Mouse (Mus musculus) retina, postnatal 7 days (tissue): Measurements from ENCODE around the gene Cdh3.
"Not testable (repeated sequence)": the region's sequence is repeated elsewhere in the genome, so short reads cannot be mapped to it uniquely, and the experiment has no call there.

ENCODE experiments used
- DNase-seq: peaks from one replicate; pipeline ENCODE4 v3.0.0-alpha.2; 2012; ENCODE audit warnings: low read depth, low spot score

Cdh3 gene

GRCm38 (mm10) chr8:106571551-106572172 lies 61.0 kb downstream of the Cdh3 start:
- DNase-seq, result no peak

GRCm38 (mm10) chr8:106572175-106572574 lies 61.5 kb downstream of the Cdh3 start:
- DNase-seq, result not testable (repeated sequence)

- not testable (repeated sequence) for DNase-seq
Measured at GRCm38 (mm10) chr8:106573168-106573567, 62.5 kb downstream of the Cdh3 start, which contains the start of gene Gm10073. Gm10073 (minus strand) TSS chr8:106573461.

- DNase-seq, result no peak
Measured at GRCm38 (mm10) chr8:106574283-106574682, 63.6 kb downstream of the Cdh3 start.

GRCm38 (mm10) chr8:106576849-106577555 lies 66.3 kb downstream of the Cdh3 start:
- DNase-seq, result no peak

GRCm38 (mm10) chr8:106579510-106579909 lies 68.8 kb downstream of the Cdh3 start:
- DNase-seq, result no peak

GRCm38 (mm10) chr8:106581344-106582088 lies 70.8 kb downstream of the Cdh3 start:
- no peak for DNase-seq

- no peak for DNase-seq
Measured at GRCm38 (mm10) chr8:106584942-106585670, 74.4 kb downstream of the Cdh3 start.

- no peak for DNase-seq
Measured at GRCm38 (mm10) chr8:106585671-106586037, 75.0 kb downstream of the Cdh3 start.

- DNase-seq, result no peak
Measured at GRCm38 (mm10) chr8:106586896-106587295, 76.2 kb downstream of the Cdh3 start.

GRCm38 (mm10) chr8:106588443-106589431 lies 78.0 kb downstream of the Cdh3 start:
- DNase-seq, result no peak

- no peak for DNase-seq
Measured at GRCm38 (mm10) chr8:106592458-106592857, 81.8 kb downstream of the Cdh3 start.

GRCm38 (mm10) chr8:106595623-106596022 lies 84.9 kb downstream of the Cdh3 start:
- DNase-seq, result not testable (repeated sequence)

GRCm38 (mm10) chr8:106597067-106597466 lies 86.4 kb downstream of the Cdh3 start:
- no peak for DNase-seq

GRCm38 (mm10) chr8:106599265-106599979 lies 88.7 kb downstream of the Cdh3 start:
- no peak for DNase-seq

GRCm38 (mm10) chr8:106603131-106603819 lies 92.6 kb downstream of the Cdh3 start, which contains the start of gene Cdh1:
Cdh1 (plus strand) TSS chr8:106603351.
- DNase-seq, result no peak

- DNase-seq, result no peak
Measured at GRCm38 (mm10) chr8:106603933-106604332, 93.2 kb downstream of the Cdh3 start.

GRCm38 (mm10) chr8:106605657-106606056 lies 95.0 kb downstream of the Cdh3 start:
- no peak for DNase-seq

GRCm38 (mm10) chr8:106606121-106606520 lies 95.4 kb downstream of the Cdh3 start:
- DNase-seq, result no peak
